Mouse (Mus musculus) lung, postnatal 4 days (tissue): Measurements from ENCODE around the gene Brca1.
"Not testable (repeated sequence)": the region's sequence is repeated elsewhere in the genome, so short reads cannot be mapped to it uniquely, and the experiment has no call there.

Source experiments
- DNase-seq, 2 experiments: peaks; one replicate each; pipeline ENCODE4 v3.0.0; 2021

Gene Brca1

GRCm38 (mm10) chr11:101468731-101469130 lies 83.0 kb downstream of the Brca1 start:
- no peak for DNase-seq

- no peak for DNase-seq
Measured at GRCm38 (mm10) chr11:101468263-101468688, 83.5 kb downstream of the Brca1 start.

- DNase-seq, result peak; percentile 77 to 80
Measured at GRCm38 (mm10) chr11:101467477-101468262, 84.1 kb downstream of the Brca1 start.

- not testable (repeated sequence) for DNase-seq
Measured at GRCm38 (mm10) chr11:101466552-101466950, 85.2 kb downstream of the Brca1 start.

- DNase-seq, result peak; percentile 81 to 86
Measured at GRCm38 (mm10) chr11:101465869-101466551, 85.7 kb downstream of the Brca1 start, which contains the start of gene Vat1. Vat1 (minus strand) TSS chr11:101466230.

GRCm38 (mm10) chr11:101465101-101465868 lies 86.5 kb downstream of the Brca1 start:
- DNase-seq, result peak; percentile 83 to 89

GRCm38 (mm10) chr11:101464211-101465100 lies 87.3 kb downstream of the Brca1 start, which contains the start of gene Rnd2:
Rnd2 (plus strand) TSS chr11:101464999.
- peak; percentile 69 to 83 for DNase-seq

- DNase-seq, result no peak
Measured at GRCm38 (mm10) chr11:101462583-101463440, 88.9 kb downstream of the Brca1 start.

- no peak for DNase-seq
Measured at GRCm38 (mm10) chr11:101462141-101462540, 89.6 kb downstream of the Brca1 start.

- DNase-seq, result no peak
Measured at GRCm38 (mm10) chr11:101460321-101460720, 91.4 kb downstream of the Brca1 start.

GRCm38 (mm10) chr11:101459716-101460115 lies 92.0 kb downstream of the Brca1 start:
- peak; percentile 69 to 87 for DNase-seq

GRCm38 (mm10) chr11:101458217-101458616 lies 93.5 kb downstream of the Brca1 start:
- no peak for DNase-seq

- no peak for DNase-seq
Measured at GRCm38 (mm10) chr11:101457631-101458030, 94.1 kb downstream of the Brca1 start.

GRCm38 (mm10) chr11:101455627-101456026 lies 96.1 kb downstream of the Brca1 start:
- DNase-seq, result no peak

- no peak for DNase-seq
Measured at GRCm38 (mm10) chr11:101454702-101455101, 97.1 kb downstream of the Brca1 start.

GRCm38 (mm10) chr11:101452093-101452774 lies 99.5 kb downstream of the Brca1 start:
- DNase-seq, result no peak

- no peak for DNase-seq
Measured at GRCm38 (mm10) chr11:101451536-101451935, 100.2 kb downstream of the Brca1 start.

- peak in 1 of 2 experiments; percentile 45 for DNase-seq
Measured at GRCm38 (mm10) chr11:101450394-101450793, 101.4 kb downstream of the Brca1 start.

- DNase-seq, result not testable (repeated sequence)
Measured at GRCm38 (mm10) chr11:101449596-101449995, 102.2 kb downstream of the Brca1 start.

- no peak for DNase-seq
Measured at GRCm38 (mm10) chr11:101448899-101449298, 102.9 kb downstream of the Brca1 start.
